Mouse (Mus musculus): ENCODE measurements at regions not wholly inside any gene's neighbourhood (a gene's known extent, or its start where the extent isn't known, plus 50 kb on each side); places are given as distances from the start of the nearest gene placed in this dataset.

- no peak overlapping the region for H3K4me3 ChIP-seq (ENCODE audit: insufficient read depth, low read length)
- TF ChIP-seq CTCF (IDR thresholded peaks at IDR 0.05; ENCODE audit: low read depth, low read length) = no peak
- TF ChIP-seq POLR2A (IDR thresholded peaks at IDR 0.05; ENCODE audit: borderline replicate concordance, low read depth, low read length) = no peak
- no peaks in the 10 kb centered on the region for H3K4me1 ChIP-seq (ENCODE audit: control insufficient read depth, insufficient read depth, low read length)
- no peak overlapping the region for H3K27ac ChIP-seq (ENCODE audit: insufficient read depth, low read depth, low read length)
Observed at GRCm38 (mm10) chr11:17722051-17722450, 231.6 kb downstream of the Etaa1 start.

- TF ChIP-seq CTCF (IDR thresholded peaks at IDR 0.05; ENCODE audit: low read depth, low read length) = no peak
- no peak for TF ChIP-seq POLR2A (IDR thresholded peaks at IDR 0.05; ENCODE audit: borderline replicate concordance, low read depth, low read length)
- Histone ChIP-seq H3K4me1 (ENCODE audit: control insufficient read depth, insufficient read depth, low read length) (0 out of 2 replicates have a peak, but pooled peaks cover 2% of the 10 kb centered on the region), H3K4me3 (ENCODE audit: insufficient read depth, low read length) (no peak overlapping the region), H3K27ac (ENCODE audit: insufficient read depth, low read depth, low read length) (no peak overlapping the region)
Observed at GRCm38 (mm10) chr11:17727258-17728034, 226.2 kb downstream of the Etaa1 start.

GRCm38 (mm10) chr11:17733075-17733474, 220.6 kb downstream of the Etaa1 start:
- TF ChIP-seq CTCF (IDR thresholded peaks at IDR 0.05; ENCODE audit: low read depth, low read length) (no peak), POLR2A (IDR thresholded peaks at IDR 0.05; ENCODE audit: borderline replicate concordance, low read depth, low read length) (no peak)
- no peak overlapping the region for H3K27ac ChIP-seq (ENCODE audit: insufficient read depth, low read depth, low read length)

GRCm38 (mm10) chr11:17734519-17734918, 219.2 kb downstream of the Etaa1 start:
- no peak overlapping the region for H3K27ac ChIP-seq (ENCODE audit: insufficient read depth, low read depth, low read length)
- no peak overlapping the region for H3K4me3 ChIP-seq (ENCODE audit: insufficient read depth, low read length)
- H3K4me1 ChIP-seq (ENCODE audit: control insufficient read depth, insufficient read depth, low read length) = no peaks in the 10 kb centered on the region
- TF ChIP-seq CTCF (IDR thresholded peaks at IDR 0.05; ENCODE audit: low read depth, low read length) = no peak
- TF ChIP-seq POLR2A (IDR thresholded peaks at IDR 0.05; ENCODE audit: borderline replicate concordance, low read depth, low read length) = no peak

More at GRCm38 (mm10) chr11:17733075-17733474, 220.6 kb downstream of the Etaa1 start:
- Histone ChIP-seq H3K4me1 (ENCODE audit: control insufficient read depth, insufficient read depth, low read length) (no peaks in the 10 kb centered on the region), H3K4me3 (ENCODE audit: insufficient read depth, low read length) (no peak overlapping the region)

- no peak overlapping the region for H3K27ac ChIP-seq (ENCODE audit: insufficient read depth, low read depth, low read length)
- H3K4me3 ChIP-seq (ENCODE audit: insufficient read depth, low read length) = no peak overlapping the region
- H3K4me1 ChIP-seq (ENCODE audit: control insufficient read depth, insufficient read depth, low read length) = no peaks in the 10 kb centered on the region
- no peak for TF ChIP-seq CTCF (IDR thresholded peaks at IDR 0.05; ENCODE audit: low read depth, low read length)
- no peak for TF ChIP-seq POLR2A (IDR thresholded peaks at IDR 0.05; ENCODE audit: borderline replicate concordance, low read depth, low read length)
Observed at GRCm38 (mm10) chr11:17738879-17739278, 214.8 kb downstream of the Etaa1 start.

- no peak overlapping the region for H3K4me3 ChIP-seq (ENCODE audit: insufficient read depth, low read length)
- TF ChIP-seq CTCF (IDR thresholded peaks at IDR 0.05; ENCODE audit: low read depth, low read length) = no peak
- TF ChIP-seq POLR2A (IDR thresholded peaks at IDR 0.05; ENCODE audit: borderline replicate concordance, low read depth, low read length) = no peak
- H3K4me1 ChIP-seq (ENCODE audit: control insufficient read depth, insufficient read depth, low read length) = no peaks in the 10 kb centered on the region
- no peak overlapping the region for H3K27ac ChIP-seq (ENCODE audit: insufficient read depth, low read depth, low read length)
Observed at GRCm38 (mm10) chr11:17743821-17744220, 209.9 kb downstream of the Etaa1 start.

- TF ChIP-seq CTCF (IDR thresholded peaks at IDR 0.05; ENCODE audit: low read depth, low read length) (no peak), POLR2A (IDR thresholded peaks at IDR 0.05; ENCODE audit: borderline replicate concordance, low read depth, low read length) (no peak)
- H3K4me1 ChIP-seq (ENCODE audit: control insufficient read depth, insufficient read depth, low read length) = no peaks in the 10 kb centered on the region
- H3K27ac ChIP-seq (ENCODE audit: insufficient read depth, low read depth, low read length) = no peak overlapping the region
- H3K4me3 ChIP-seq (ENCODE audit: insufficient read depth, low read length) = no peak overlapping the region
Observed at GRCm38 (mm10) chr11:17750345-17750744, 203.3 kb downstream of the Etaa1 start.

GRCm38 (mm10) chr11:17759224-17759623, 194.5 kb downstream of the Etaa1 start:
- no peak for TF ChIP-seq CTCF (IDR thresholded peaks at IDR 0.05; ENCODE audit: low read depth, low read length)
- no peak for TF ChIP-seq POLR2A (IDR thresholded peaks at IDR 0.05; ENCODE audit: borderline replicate concordance, low read depth, low read length)
- H3K4me1 ChIP-seq (ENCODE audit: control insufficient read depth, insufficient read depth, low read length) = no peaks in the 10 kb centered on the region
- H3K4me3 ChIP-seq (ENCODE audit: insufficient read depth, low read length) = no peak overlapping the region
- H3K27ac ChIP-seq (ENCODE audit: insufficient read depth, low read depth, low read length) = no peak overlapping the region

- Histone ChIP-seq H3K27ac (ENCODE audit: insufficient read depth, low read depth, low read length) (no peak overlapping the region), H3K4me1 (ENCODE audit: control insufficient read depth, insufficient read depth, low read length) (no peaks in the 10 kb centered on the region), H3K4me3 (ENCODE audit: insufficient read depth, low read length) (no peak overlapping the region)
- TF ChIP-seq POLR2A (IDR thresholded peaks at IDR 0.05; ENCODE audit: borderline replicate concordance, low read depth, low read length) (no peak), CTCF (IDR thresholded peaks at IDR 0.05; ENCODE audit: low read depth, low read length) (no peak)
Observed at GRCm38 (mm10) chr11:17763411-17763810, 190.3 kb downstream of the Etaa1 start.

- no peak for TF ChIP-seq CTCF (IDR thresholded peaks at IDR 0.05; ENCODE audit: low read depth, low read length)
- TF ChIP-seq POLR2A (IDR thresholded peaks at IDR 0.05; ENCODE audit: borderline replicate concordance, low read depth, low read length) = no peak
- Histone ChIP-seq H3K4me1 (ENCODE audit: control insufficient read depth, insufficient read depth, low read length) (no peaks in the 10 kb centered on the region), H3K27ac (ENCODE audit: insufficient read depth, low read depth, low read length) (no peak overlapping the region), H3K4me3 (ENCODE audit: insufficient read depth, low read length) (no peak overlapping the region)
Observed at GRCm38 (mm10) chr11:17764146-17764545, 189.5 kb downstream of the Etaa1 start.

Measured in bone marrow macrophage, adult 2 months (primary cell).